Mouse (Mus musculus) C2C12 (cell line): ENCODE results near the gene Cmah. TPM values are rescaled to one million over a fixed set of nuclear protein-coding genes. Genes with fewer than 3 reads are reported as not detected.
"Not testable (repeated sequence)": the region's sequence is repeated elsewhere in the genome, so short reads cannot be mapped to it uniquely, and the experiment has no call there.

Experiments
- H3K27me3 ChIP-seq: one replicate; pipeline ENCODE4 v1.6.1; 2011; ENCODE audit not compliant: control insufficient read depth, insufficient read depth, insufficient read length
- H3K36me3 ChIP-seq: one replicate; pipeline ENCODE4 v1.6.1; 2011; ENCODE audit not compliant: control insufficient read depth, insufficient read depth
- H3K4me3 ChIP-seq: one replicate; pipeline ENCODE4 v1.5.1; 2011; ENCODE audit warnings: mild to moderate bottlenecking, control low read depth; ENCODE audit not compliant: poor library complexity, insufficient read depth, severe bottlenecking
- H3K79me2 ChIP-seq: one replicate; pipeline ENCODE4 v1.6.1; 2011; ENCODE audit not compliant: control insufficient read depth, insufficient read depth
- H3K79me3 ChIP-seq: one replicate; pipeline ENCODE4 v1.6.1; 2011; ENCODE audit warnings: low read depth, control low read depth
- H3ac ChIP-seq: one replicate; pipeline ENCODE3; 2011; ENCODE audit warnings: low read depth; ENCODE audit not compliant: control insufficient read depth, insufficient read length
- CEBPB ChIP-seq: IDR thresholded peaks from one replicate; pipeline ENCODE4 v1.6.1; 2011; ENCODE audit warnings: low read depth, mild to moderate bottlenecking, control low read depth, moderate library complexity
- CTCF ChIP-seq: IDR thresholded peaks from one replicate; pipeline ENCODE4 v1.5.1; 2011; ENCODE audit not compliant: control insufficient read depth, insufficient read depth, insufficient read length
- FOSL1 ChIP-seq: IDR thresholded peaks from one replicate; pipeline ENCODE4 v1.8.0; 2011; ENCODE audit warnings: mild to moderate bottlenecking, low read length; ENCODE audit not compliant: poor library complexity, insufficient read depth, severe bottlenecking
- MAX ChIP-seq: IDR thresholded peaks from one replicate; pipeline ENCODE4 v1.6.1; 2011; ENCODE audit warnings: mild to moderate bottlenecking, control low read depth
- MYOD1 ChIP-seq: IDR thresholded peaks from one replicate; pipeline ENCODE4 v1.6.1; 2011; ENCODE audit warnings: low read depth; ENCODE audit not compliant: control insufficient read depth, insufficient read length
- MYOG ChIP-seq: IDR thresholded peaks from one replicate; pipeline ENCODE4 v1.6.1; 2011; ENCODE audit not compliant: control insufficient read depth, insufficient read length; ENCODE audit errors: extremely low read depth
- USF1 ChIP-seq: IDR thresholded peaks from one replicate; pipeline ENCODE4 v1.6.1; 2011; ENCODE audit warnings: low read depth, mild to moderate bottlenecking, control low read depth, moderate library complexity
- polyA plus RNA-seq: library from polyadenylated mRNA; unstranded; fragments of >200 nt; fragmentation: generic; extraction: Trizol; gene quantifications from one replicate; pipeline ENCODE4 v1.2.1, GENCODE M21; 2012; ENCODE audit warnings: missing spikeins

Gene Cmah
- polyA plus RNA-seq, 1 experiment: 0.14 TPM

DNA sequence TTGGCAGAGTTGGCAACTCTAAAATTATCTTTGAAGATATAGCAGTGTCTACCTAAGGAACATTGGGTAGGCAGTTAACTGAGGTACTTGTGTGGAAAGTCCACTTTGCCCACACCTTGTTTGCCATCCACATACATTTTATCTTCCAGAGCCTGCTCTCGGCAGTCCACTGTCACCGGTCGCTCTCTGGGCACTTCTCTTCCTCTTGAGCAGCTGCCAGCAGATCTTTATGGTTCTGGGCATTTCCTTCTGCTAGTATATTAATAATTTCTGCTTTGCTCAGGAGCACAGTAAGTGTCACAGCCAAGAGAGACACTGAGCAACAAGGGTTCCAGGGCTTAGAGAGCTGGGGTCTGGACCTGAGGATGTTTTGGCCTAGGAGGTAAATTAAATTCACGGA is 68.6 kb downstream of the Cmah start:
- TF ChIP-seq USF1: no peak
- no peak for TF ChIP-seq MYOD1
- no peak for TF ChIP-seq CEBPB
- TF ChIP-seq CTCF: no peak
- TF ChIP-seq MAX: no peak
- TF ChIP-seq MYOG: no peak
- TF ChIP-seq FOSL1: no peak
- Histone ChIP-seq H3K27me3 (no peaks in the 10 kb centered on the region), H3K79me3 (no peaks in the 10 kb centered on the region), H3ac (no peak overlapping the region), H3K79me2 (no peaks in the 10 kb centered on the region), H3K36me3 (no peaks in the 10 kb centered on the region), H3K4me3 (no peak overlapping the region)

DNA sequence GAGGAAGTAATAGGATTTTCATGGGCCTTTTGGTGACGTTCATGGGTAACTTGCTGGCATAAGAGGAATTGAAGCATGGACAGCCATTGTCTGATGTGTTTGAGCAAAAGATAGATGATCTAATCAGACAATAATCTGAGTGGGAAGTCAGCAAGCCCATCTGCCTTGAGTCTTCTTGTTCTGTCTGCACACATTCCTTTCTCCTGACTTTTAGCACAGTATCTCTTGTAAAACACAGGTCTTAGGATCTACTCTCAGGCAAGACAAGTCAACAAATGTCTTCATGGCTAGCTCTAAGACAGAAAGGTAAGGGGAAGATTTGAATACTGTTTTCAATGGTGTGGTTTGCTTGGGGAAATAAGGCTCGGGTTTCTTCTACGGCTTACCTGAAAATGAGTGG is 70.0 kb downstream of the Cmah start:
- Histone ChIP-seq H3K27me3 (no peaks in the 10 kb centered on the region), H3K79me2 (no peaks in the 10 kb centered on the region), H3ac (no peak overlapping the region), H3K4me3 (no peak overlapping the region), H3K79me3 (no peaks in the 10 kb centered on the region), H3K36me3 (no peaks in the 10 kb centered on the region)
- no peak for TF ChIP-seq USF1
- no peak for TF ChIP-seq MYOG
- no peak for TF ChIP-seq CEBPB
- TF ChIP-seq MAX: no peak
- no peak for TF ChIP-seq CTCF
- no peak for TF ChIP-seq MYOD1
- TF ChIP-seq FOSL1: no peak

- no peaks in the 10 kb centered on the region for H3K79me3 ChIP-seq
- H3K27me3 ChIP-seq: no peaks in the 10 kb centered on the region
- H3K79me2 ChIP-seq: no peaks in the 10 kb centered on the region
- H3K36me3 ChIP-seq: no peaks in the 10 kb centered on the region
- no peak overlapping the region for H3ac ChIP-seq
- TF ChIP-seq MYOG (no peak), USF1 (no peak), CTCF (no peak), MYOD1 (no peak), FOSL1 (no peak), MAX (no peak), CEBPB (no peak)
- no peak overlapping the region for H3K4me3 ChIP-seq
Observed at GRCm38 (mm10) chr13:24398488-24398887, 71.3 kb downstream of the Cmah start.

GRCm38 (mm10) chr13:24401821-24402220 is 74.6 kb downstream of the Cmah start:
- not testable (repeated sequence) for H3K4me3 ChIP-seq, H3K36me3 ChIP-seq, H3K79me3 ChIP-seq, H3K27me3 ChIP-seq, H3ac ChIP-seq, H3K79me2 ChIP-seq

GRCm38 (mm10) chr13:24403054-24403453 is 75.8 kb downstream of the Cmah start:
- Histone ChIP-seq H3K4me3 (no peak overlapping the region), H3K27me3 (no peaks in the 10 kb centered on the region), H3K79me2 (no peaks in the 10 kb centered on the region), H3K79me3 (no peaks in the 10 kb centered on the region), H3ac (no peak overlapping the region), H3K36me3 (no peaks in the 10 kb centered on the region)
- no peak for TF ChIP-seq CTCF
- no peak for TF ChIP-seq MYOG
- no peak for TF ChIP-seq CEBPB
- TF ChIP-seq USF1: no peak
- no peak for TF ChIP-seq FOSL1
- TF ChIP-seq MYOD1: no peak
- TF ChIP-seq MAX: no peak

DNA sequence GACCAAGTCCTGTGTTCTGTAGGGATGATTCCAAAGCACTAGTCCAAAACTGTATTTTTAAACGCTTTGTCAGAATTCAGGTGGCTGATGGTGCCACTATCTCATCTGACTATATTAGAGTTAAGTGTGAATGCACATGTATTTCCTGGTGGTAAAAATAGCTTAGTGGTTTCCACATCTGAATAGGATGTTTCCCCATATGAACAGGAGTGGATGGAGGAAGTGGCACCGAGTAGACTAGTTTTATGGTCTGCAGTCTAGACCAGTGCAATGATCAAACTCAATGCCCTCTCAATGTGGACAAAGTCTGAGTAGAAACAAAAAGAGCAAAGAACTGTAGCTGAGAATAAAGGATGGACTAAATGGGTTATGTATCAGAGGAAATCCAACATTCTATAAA is 79.6 kb downstream of the Cmah start:
- H3K79me2 ChIP-seq: no peaks in the 10 kb centered on the region
- no peak overlapping the region for H3K4me3 ChIP-seq
- TF ChIP-seq MAX (no peak), FOSL1 (no peak), CEBPB (no peak), MYOG (no peak), USF1 (no peak), MYOD1 (no peak), CTCF (no peak)
- no peaks in the 10 kb centered on the region for H3K36me3 ChIP-seq
- peaks cover 7% of the 10 kb centered on the region for H3K27me3 ChIP-seq
- no peaks in the 10 kb centered on the region for H3K79me3 ChIP-seq
- no peak overlapping the region for H3ac ChIP-seq
